Mouse (Mus musculus) lung, adult 2 months (tissue): ENCODE data around the gene Tgfbr3.

Experiments
- CTCF ChIP-seq: fragments of 200-500 bp; IDR thresholded peaks from 2 replicates; pipeline ENCODE4 v1.5.1; 2011; ENCODE audit warnings: mild to moderate bottlenecking, low read length, control low read depth; ENCODE audit not compliant: insufficient read depth
- POLR2A ChIP-seq: fragments of 200-500 bp; IDR thresholded peaks from 2 replicates; pipeline ENCODE4 v1.6.1; 2011; ENCODE audit warnings: low read depth, mild to moderate bottlenecking, control low read depth, low read length, borderline replicate concordance; ENCODE audit errors: extremely low read depth

DNA sequence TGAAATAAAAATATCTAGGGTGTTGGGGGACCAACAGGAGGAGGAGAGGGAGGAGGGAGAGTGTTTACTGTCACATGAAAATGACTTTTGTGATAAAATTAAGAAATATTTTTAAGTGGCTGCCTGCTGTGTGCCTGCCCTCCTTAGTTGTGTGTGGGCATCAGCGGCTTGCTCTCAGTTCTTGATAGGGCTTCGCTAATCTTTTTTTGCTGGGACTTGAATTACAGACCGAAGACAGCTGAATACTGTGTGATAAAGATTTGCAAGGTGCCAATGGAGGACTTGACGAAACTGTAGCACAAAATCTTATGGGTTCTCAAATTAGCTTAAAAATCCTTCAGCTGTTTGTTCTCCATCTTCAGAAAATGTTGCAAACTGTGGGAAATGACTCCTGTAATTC is 205.0 kb downstream of the Tgfbr3 start:
- TF ChIP-seq CTCF (no peak), POLR2A (no peak)
